Mouse (Mus musculus) thymus, adult 18-20 months (tissue): ENCODE results near the gene Krt17.
"Not testable (repeated sequence)": the region's sequence is repeated elsewhere in the genome, so short reads cannot be mapped to it uniquely, and the experiment has no call there.

ENCODE experiments used
- DNase-seq, 2 experiments: peaks; one replicate each; pipeline ENCODE4 v3.0.0; 2022; ENCODE audit warnings: mixed read lengths in 2 of 2

The Krt17 gene

DNA sequence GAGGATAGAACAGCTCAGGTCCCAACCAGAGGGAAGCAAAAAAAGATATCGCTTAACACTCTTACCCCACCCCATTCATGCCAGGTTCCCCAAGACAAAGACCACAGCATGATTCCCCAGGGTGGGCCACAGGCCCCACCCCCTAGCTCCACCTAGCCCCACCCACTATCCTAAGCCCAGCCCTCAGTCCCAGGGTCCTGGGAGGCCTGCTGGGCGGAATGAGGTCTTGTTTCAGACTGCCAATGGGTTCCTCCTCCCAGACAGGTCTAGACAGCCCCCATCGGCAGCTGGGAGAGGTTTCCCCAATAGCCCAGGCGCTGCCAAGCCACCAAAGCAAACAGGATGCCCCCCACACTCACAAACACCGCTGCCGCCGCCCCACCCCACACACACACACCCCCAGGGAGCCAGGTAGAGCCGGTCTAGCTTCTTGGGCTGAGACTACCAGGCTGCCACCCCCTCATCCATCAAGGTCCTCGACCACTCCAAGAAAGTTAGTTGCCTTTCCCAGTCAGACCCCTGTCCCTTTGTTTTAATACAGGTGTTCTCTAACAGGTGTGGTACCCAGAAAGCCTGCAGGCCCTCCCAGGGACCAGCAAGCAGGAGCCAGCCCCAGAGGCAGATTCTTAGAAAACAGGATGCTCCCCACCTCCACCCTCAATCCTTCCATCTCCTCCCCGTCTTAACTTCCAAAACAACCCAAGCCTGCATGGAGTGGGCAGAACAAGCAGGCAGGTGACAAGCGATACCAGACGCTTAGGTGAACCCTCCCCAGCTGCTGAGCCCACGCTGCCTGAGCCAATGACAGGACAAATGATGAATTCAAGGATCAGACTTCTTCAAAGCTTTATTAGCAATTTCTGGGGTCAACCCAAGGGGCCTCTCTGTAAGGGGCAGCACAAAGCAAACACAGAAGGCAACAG lies 1.5 kb upstream of the Krt17 start:
- no peak for DNase-seq

DNA sequence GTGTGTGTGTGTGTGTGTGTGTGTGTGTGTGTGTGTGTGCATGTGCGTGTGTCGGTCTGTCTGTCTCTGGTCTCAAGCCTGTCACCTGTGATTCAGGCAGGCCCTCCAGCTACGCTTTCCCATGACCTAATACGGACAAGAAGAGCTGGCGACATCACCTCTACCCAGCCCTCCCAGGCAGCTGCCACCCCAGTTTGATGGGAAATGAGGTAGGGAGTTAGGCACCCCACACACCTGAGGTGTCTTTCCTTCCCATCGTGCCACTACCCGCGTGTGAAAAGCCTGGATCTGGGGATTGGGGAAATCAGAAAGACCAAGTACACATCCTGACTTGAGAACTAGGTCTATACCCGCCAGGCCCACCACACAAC lies 391 bp upstream of the Krt17 start:
- no peak for DNase-seq

DNA sequence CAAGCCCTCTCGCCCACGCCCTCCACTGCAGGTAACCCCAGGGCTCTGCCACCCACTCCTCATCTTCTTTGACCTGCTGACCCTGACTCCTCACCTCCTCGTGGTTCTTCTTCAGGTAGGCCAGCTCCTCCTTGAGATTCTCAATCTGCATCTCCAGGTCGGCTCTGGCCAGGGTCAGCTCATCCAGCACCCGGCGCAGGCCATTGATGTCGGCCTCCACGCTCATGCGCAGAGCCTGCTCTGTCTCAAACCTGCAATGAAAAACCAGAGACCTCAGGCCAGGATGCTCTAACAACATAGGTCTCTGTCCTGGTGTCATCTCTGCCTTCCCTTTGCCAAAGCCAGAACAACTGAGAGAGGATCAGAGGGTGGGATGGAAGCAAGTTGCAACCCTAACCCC lies 1.8 kb downstream of the Krt17 start:
- DNase-seq, result no peak

DNA sequence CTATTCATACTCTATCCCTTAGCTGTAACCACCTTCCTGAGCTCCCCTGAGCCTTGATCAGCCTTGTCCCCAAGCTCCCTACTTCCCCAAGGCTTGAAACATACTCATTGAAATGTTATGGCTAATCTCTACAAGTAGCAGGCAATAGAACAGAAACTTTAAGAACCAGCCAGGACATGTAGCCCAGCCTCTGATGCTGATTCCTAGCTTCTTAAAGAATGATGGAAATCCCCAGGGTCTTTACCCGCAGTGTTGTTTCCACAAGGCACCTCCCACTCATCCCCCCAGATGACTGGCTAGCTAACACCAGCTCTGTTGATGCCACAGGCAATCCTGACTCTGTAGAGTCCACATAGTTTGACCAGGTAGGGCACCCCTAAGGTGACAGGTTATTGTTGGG lies 2.9 kb downstream of the Krt17 start:
- no peak for DNase-seq

DNA sequence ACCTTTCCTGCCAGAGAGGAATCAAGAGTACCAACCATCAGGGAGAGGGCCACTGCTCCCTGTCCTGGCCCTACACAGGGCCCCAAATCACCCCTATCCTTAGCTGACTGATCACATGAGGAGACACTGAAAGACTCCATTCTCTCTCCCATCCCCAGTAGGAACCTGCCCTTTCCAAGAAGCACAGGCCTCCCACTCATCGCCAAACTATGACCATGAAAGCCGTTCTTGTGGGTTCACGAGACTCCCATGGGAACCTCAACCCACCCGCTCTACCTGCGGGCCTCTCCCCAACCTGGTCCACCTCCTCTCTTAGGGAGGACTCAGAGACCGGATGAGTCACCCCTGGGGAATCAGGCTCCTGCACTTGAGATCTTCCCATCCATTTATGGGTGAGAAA lies 5.3 kb downstream of the Krt17 start:
- DNase-seq, result no peak

DNA sequence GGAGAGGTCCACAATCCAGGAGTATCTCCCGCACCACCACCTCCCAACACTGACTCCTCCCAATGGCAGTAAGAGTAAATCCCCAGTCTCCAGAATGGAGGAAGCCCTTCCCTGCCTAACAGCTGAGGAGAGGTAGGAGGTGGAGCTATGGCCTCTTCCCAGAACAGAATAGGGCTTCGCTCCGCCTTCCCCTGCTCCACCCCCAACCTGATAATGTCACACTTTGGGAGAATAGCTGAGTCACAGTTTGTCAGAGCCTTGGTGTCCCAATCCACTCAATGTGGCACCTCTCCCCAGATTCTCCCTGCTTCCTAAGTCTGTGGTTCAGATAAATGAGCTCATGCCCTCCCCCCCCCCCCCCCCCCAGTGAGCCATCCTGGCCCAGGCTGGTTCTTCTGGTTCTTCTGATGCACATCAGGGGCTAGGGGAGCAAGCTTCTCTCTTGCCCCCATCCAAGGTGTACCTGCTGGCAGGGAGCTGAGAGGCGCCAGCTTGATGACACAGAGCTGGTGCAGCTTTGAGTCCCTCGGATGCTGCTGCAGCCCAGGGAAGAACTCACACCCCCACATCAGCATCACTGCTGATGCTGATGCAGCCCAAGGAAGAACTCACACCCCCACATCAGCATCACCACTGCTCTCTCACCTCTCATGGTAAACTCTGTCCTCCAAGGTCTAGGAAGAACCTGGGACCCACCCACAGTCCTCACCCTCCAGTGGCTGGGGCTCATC lies 6.3 kb downstream of the Krt17 start:
- no peak for DNase-seq

DNA sequence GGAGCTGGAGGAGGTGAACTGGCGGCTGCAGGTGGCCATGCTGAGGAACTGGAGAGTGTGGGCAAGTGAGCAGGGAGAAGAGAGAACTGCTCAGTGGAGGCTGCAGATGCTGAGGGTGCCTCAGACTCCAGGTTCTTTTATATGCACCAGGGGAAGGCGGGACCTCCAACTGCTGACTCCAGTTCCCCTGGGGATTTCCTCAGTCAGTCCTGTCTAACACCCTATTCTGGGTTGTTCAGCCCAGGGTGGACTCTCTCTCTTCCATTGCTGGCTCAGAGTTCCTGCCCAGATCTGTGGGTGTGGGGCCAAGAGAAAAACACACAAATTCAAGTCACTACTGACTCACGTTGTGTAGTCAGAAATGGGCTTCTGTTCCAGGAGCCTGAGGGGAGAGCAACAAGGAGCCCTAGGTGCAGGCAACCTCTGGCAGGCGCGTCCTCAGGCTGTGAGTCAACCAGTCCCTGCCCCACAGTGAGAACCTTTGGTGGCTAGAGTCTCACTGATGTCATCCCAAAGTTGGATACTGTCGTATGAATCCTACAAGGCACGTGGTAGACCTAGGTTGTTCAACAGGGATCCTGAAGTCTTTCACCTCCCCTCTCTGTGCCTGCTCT lies 11.9 kb downstream of the Krt17 start, which contains the start of gene Krt16:
Gene Krt16 (minus strand): TSS at position 51 of the 614 bp plus-strand sequence.
- no peak for DNase-seq

DNA sequence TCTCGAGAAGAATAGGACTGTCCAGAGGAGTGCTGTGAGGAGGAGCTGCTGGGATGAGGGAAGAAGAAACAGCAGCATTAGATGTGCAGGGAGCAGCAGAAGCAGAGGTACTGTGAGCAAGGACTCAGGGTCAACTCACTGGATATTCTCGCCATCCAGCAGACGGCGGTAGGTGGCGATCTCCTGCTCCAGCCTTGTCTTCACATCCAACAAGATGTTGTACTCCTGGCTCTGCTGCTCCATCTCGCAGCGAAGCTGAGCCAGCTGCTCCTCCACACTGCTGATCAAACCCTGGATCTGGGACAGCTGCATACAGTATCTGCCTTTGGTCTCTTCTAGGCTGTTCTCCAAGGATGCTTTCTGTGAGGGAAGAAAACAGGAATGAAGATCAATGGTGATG lies 14.4 kb downstream of the Krt17 start:
- DNase-seq, result not testable (repeated sequence)

DNA sequence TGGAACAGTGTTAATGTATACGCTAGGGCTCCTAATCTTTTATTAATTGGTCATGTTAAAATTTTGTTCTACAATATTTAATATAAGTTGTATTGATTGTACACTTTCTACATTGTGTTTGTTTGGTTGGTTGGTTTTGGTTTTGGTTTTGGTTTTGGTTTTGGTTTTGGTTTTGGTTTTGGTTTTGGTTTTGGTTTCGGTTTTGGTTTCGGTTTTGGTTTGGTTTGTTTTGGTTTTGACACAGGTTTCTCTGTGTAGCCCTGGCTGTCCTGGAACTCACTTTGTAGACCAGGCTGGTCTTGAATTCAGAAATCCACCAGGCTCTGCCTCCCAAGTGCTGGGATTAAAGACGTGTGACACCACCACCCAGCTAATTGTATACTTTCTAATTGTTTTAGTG lies 20.6 kb downstream of the Krt17 start:
- DNase-seq, result not testable (repeated sequence)

DNA sequence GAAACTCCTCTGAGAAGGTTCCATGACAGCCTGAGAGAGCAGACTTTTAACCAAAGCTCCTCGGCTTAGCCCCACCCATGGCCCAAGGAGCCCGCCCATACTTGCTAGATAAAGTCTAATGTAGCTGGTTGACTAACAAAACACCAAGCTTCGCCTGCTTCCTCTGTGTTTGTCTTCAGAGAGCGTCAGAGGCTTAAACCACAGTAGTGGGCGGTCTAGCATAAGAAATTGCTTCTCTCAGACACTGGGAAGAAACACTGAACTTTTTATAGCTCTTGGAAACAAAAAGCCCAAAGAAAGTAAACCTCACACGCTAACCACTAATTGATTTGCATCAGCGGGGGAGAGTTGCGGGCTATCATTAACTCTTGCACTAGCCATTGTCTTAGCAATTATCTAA lies 39.1 kb downstream of the Krt17 start:
- no peak for DNase-seq

DNA sequence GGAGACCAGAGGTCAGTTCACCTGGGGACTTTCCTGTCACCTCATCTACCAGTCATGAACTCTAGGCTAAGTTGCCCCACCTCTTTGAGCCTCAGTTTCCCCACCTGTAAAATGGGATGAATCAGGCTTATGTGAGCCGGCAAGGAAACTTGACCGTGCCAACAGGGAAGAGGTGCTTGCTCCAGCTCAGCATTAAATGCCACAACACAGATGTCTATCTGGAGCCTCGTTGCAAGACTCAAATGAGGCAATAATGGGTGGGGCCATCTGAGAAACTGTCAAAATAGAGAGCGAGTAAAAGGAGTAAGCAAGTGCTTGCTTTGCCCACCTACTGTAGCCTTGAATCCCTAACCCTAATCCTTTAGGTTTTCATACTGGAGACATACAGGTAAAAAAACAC lies 41.5 kb downstream of the Krt17 start:
- no peak for DNase-seq

DNA sequence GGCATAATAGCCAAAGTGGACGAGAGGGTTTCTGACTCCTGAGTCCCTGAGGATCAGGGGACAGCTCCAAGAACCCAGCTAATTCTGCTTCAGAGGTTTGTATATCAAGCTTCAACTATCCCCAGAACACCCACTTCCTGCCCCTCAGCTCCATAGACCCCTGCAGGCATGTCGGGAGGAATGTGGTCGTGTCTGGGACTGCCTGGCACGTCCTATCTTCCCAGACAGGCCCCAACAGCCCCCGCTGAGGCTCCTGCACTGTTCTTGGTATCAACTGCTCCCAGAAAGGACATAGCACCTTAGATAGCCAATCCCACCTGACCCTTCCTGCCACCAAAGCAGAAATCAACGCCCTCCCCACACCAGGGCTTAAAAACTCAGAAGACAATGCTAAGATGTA lies 52.3 kb downstream of the Krt17 start:
- no peak for DNase-seq

DNA sequence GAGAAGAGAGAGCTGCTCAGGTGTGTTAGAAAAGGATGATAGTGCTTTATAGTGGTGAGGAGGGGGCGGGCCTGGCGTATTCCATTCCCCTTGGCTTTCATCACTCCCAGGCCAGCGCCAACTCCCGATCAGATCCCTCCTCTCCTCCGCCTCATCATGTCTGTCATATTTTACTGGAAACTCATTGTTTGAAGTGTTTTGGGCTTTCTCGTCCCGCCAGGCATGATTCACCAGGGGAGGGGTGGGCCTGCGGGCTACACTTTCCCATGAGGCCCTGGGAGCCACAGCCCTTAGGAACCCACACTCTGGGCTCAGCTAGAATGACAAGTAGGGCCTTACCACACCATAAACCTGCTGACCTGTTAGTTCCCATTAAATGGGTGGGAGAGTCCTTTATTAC lies 53.3 kb downstream of the Krt17 start, which contains the start of gene Krt14:
Gene Krt14 (minus strand): TSS at position 51 of the 400 bp plus-strand sequence.
- DNase-seq, result no peak
